Mouse (Mus musculus): ENCODE measurements around the gene Ets1. TPM values are rescaled to one million over a fixed set of nuclear protein-coding genes. Genes with fewer than 3 reads are reported as not detected.

Gene Ets1
- polyA plus RNA-seq, 1 experiment from 2014 or later: 78.2 TPM

GRCm38 (mm10) chr9:32726595-32726994 is 90.6 kb downstream of the Ets1 start:
- TF ChIP-seq EP300 (IDR thresholded peaks at IDR 0.05) (no peak), CTCF (IDR thresholded peaks at IDR 0.05) (no peak)
- no peaks in the 10 kb centered on the region for H3K27me3 ChIP-seq (replicated peaks; ENCODE audit: insufficient read depth, low read length)
- DNase-seq (ENCODE audit: low spot score) (no peak), ATAC-seq (no peak)
- 62% methylated on average over 4 of the region's 4 CpGs for WGBS
- no peak overlapping the region for H3K9ac ChIP-seq (replicated peaks; ENCODE audit: low read depth)
- H3K4me2 ChIP-seq (replicated peaks; ENCODE audit: low read depth, low read length): no peak overlapping the region
- H3K36me3 ChIP-seq (ENCODE audit: insufficient read depth, low read length): no peaks in the 10 kb centered on the region; the same call in 1 of the 2 replicates
- peaks cover 1% of the 10 kb centered on the region; the same call in 1 of the 2 replicates for H3K4me1 ChIP-seq (ENCODE audit: insufficient read depth, low read depth, low read length)
- H3K9me3 ChIP-seq (ENCODE audit: low read length): no peaks in the 10 kb centered on the region
- H3K4me3 ChIP-seq (ENCODE audit: low read depth, low read length): no peak overlapping the region
- no peak overlapping the region for H3K27ac ChIP-seq (ENCODE audit: low read length)

GRCm38 (mm10) chr9:32727058-32727457 is 91.0 kb downstream of the Ets1 start:
- Histone ChIP-seq H3K36me3 (ENCODE audit: insufficient read depth, low read length) (no peaks in the 10 kb centered on the region; the same call in 1 of the 2 replicates), H3K9ac (replicated peaks; ENCODE audit: low read depth) (no peak overlapping the region), H3K4me3 (ENCODE audit: low read depth, low read length) (no peak overlapping the region), H3K4me2 (replicated peaks; ENCODE audit: low read depth, low read length) (no peak overlapping the region), H3K27me3 (replicated peaks; ENCODE audit: insufficient read depth, low read length) (no peaks in the 10 kb centered on the region), H3K4me1 (ENCODE audit: insufficient read depth, low read depth, low read length) (peaks cover 4% of the 10 kb centered on the region; the same call in 1 of the 2 replicates), H3K9me3 (ENCODE audit: low read length) (no peaks in the 10 kb centered on the region), H3K27ac (ENCODE audit: low read length) (no peak overlapping the region)
- ATAC-seq (no peak), DNase-seq (ENCODE audit: low spot score) (no peak)
- 88% methylated on average over 2 of the region's 2 CpGs for WGBS
- TF ChIP-seq EP300 (IDR thresholded peaks at IDR 0.05): no peak
- TF ChIP-seq CTCF (IDR thresholded peaks at IDR 0.05): no peak

GRCm38 (mm10) chr9:32728306-32728705 is 92.3 kb downstream of the Ets1 start:
- TF ChIP-seq CTCF (IDR thresholded peaks at IDR 0.05): no peak
- no peak for TF ChIP-seq EP300 (IDR thresholded peaks at IDR 0.05)
- no peak for ATAC-seq
- Histone ChIP-seq H3K36me3 (ENCODE audit: insufficient read depth, low read length) (0 out of 2 replicates have a peak, but pooled peaks cover under 1% of the 10 kb centered on the region), H3K27me3 (replicated peaks; ENCODE audit: insufficient read depth, low read length) (no peaks in the 10 kb centered on the region), H3K4me3 (ENCODE audit: low read depth, low read length) (no peak overlapping the region), H3K4me2 (replicated peaks; ENCODE audit: low read depth, low read length) (no peak overlapping the region), H3K27ac (ENCODE audit: low read length) (peak overlapping the region; percentile 14; the same call in 1 of the 2 replicates), H3K9ac (replicated peaks; ENCODE audit: low read depth) (no peak overlapping the region), H3K4me1 (ENCODE audit: insufficient read depth, low read depth, low read length) (peaks cover 4% of the 10 kb centered on the region; the same call in 1 of the 2 replicates), H3K9me3 (ENCODE audit: low read length) (no peaks in the 10 kb centered on the region)
- no peak for DNase-seq (ENCODE audit: low spot score)
- 86% methylated on average over 7 of the region's 7 CpGs for WGBS

- ATAC-seq: peak; percentile 22; the same call in 1 of the 2 replicates
- WGBS: 58% methylated on average over 4 of the region's 4 CpGs
Measured at GRCm38 (mm10) chr9:32728806-32729205, 92.8 kb downstream of the Ets1 start.

GRCm38 (mm10) chr9:32729207-32729606 is 93.2 kb downstream of the Ets1 start:
- ATAC-seq (no peak; the same call in 1 of the 2 replicates), DNase-seq (ENCODE audit: low spot score) (no peak)
- no peaks in the 10 kb centered on the region for H3K9me3 ChIP-seq (ENCODE audit: low read length)
- no peak overlapping the region for H3K4me3 ChIP-seq (ENCODE audit: low read depth, low read length)
- peaks cover 10% of the 10 kb centered on the region; the same call in 1 of the 2 replicates for H3K36me3 ChIP-seq (ENCODE audit: insufficient read depth, low read length)
- TF ChIP-seq EP300 (IDR thresholded peaks at IDR 0.05) (no peak), CTCF (IDR thresholded peaks at IDR 0.05) (no peak)
- H3K27ac ChIP-seq (ENCODE audit: low read length): no peak overlapping the region
- no peak overlapping the region for H3K9ac ChIP-seq (replicated peaks; ENCODE audit: low read depth)
- WGBS: 49% methylated on average over 4 of the region's 4 CpGs
- H3K27me3 ChIP-seq (replicated peaks; ENCODE audit: insufficient read depth, low read length): no peaks in the 10 kb centered on the region
- H3K4me1 ChIP-seq (ENCODE audit: insufficient read depth, low read depth, low read length): peaks cover 4% of the 10 kb centered on the region; the same call in 1 of the 2 replicates
- no peak overlapping the region for H3K4me2 ChIP-seq (replicated peaks; ENCODE audit: low read depth, low read length)

More at GRCm38 (mm10) chr9:32728806-32729205, 92.8 kb downstream of the Ets1 start:
- Histone ChIP-seq H3K4me2 (replicated peaks; ENCODE audit: low read depth, low read length) (no peak overlapping the region), H3K27me3 (replicated peaks; ENCODE audit: insufficient read depth, low read length) (no peaks in the 10 kb centered on the region), H3K9me3 (ENCODE audit: low read length) (no peaks in the 10 kb centered on the region), H3K4me1 (ENCODE audit: insufficient read depth, low read depth, low read length) (peaks cover 4% of the 10 kb centered on the region; the same call in 1 of the 2 replicates), H3K9ac (replicated peaks; ENCODE audit: low read depth) (no peak overlapping the region), H3K36me3 (ENCODE audit: insufficient read depth, low read length) (peaks cover 6% of the 10 kb centered on the region; the same call in 1 of the 2 replicates), H3K27ac (ENCODE audit: low read length) (peak overlapping the region; percentile 14; the same call in 1 of the 2 replicates), H3K4me3 (ENCODE audit: low read depth, low read length) (no peak overlapping the region)
- DNase-seq (ENCODE audit: low spot score): no peak
- TF ChIP-seq CTCF (IDR thresholded peaks at IDR 0.05) (no peak), EP300 (IDR thresholded peaks at IDR 0.05) (no peak)

GRCm38 (mm10) chr9:32730001-32730655 is 94.1 kb downstream of the Ets1 start:
- 76% methylated on average over 9 of the region's 9 CpGs for WGBS

More at GRCm38 (mm10) chr9:32730001-32730655, 94.1 kb downstream of the Ets1 start:
- Histone ChIP-seq H3K27me3 (replicated peaks; ENCODE audit: insufficient read depth, low read length) (no peaks in the 10 kb centered on the region), H3K4me1 (ENCODE audit: insufficient read depth, low read depth, low read length) (peaks cover 4% of the 10 kb centered on the region; the same call in 1 of the 2 replicates), H3K4me2 (replicated peaks; ENCODE audit: low read depth, low read length) (no peak overlapping the region), H3K9ac (replicated peaks; ENCODE audit: low read depth) (no peak overlapping the region), H3K27ac (ENCODE audit: low read length) (no peak overlapping the region), H3K36me3 (ENCODE audit: insufficient read depth, low read length) (peaks cover 14% of the 10 kb centered on the region; the same call in 1 of the 2 replicates), H3K4me3 (ENCODE audit: low read depth, low read length) (no peak overlapping the region), H3K9me3 (ENCODE audit: low read length) (no peaks in the 10 kb centered on the region)
- DNase-seq (ENCODE audit: low spot score): no peak
- TF ChIP-seq EP300 (IDR thresholded peaks at IDR 0.05) (no peak), CTCF (IDR thresholded peaks at IDR 0.05) (no peak)
- ATAC-seq: no peak
